Mouse (Mus musculus) forebrain, embryonic 12.5 days (tissue): ENCODE measurements around the gene Sdc1. TPM values are rescaled to one million over a fixed set of nuclear protein-coding genes. Genes with fewer than 3 reads are reported as not detected.

Experiments used
- ATAC-seq: fragments of 200-750 bp; cut with Nextera tagmentation; 2 replicates; pipeline ENCODE4 v1.8.0; 2017; ENCODE audit warnings: moderate TSS enrichment; ENCODE audit not compliant: low FRiP score
- H3K27ac ChIP-seq: fragments of 300-500 bp; sonication (generic); 2 replicates; pipeline ENCODE4 v1.5.1; 2016; ENCODE audit warnings: mild to moderate bottlenecking
- H3K27me3 ChIP-seq: fragments of 300-500 bp; sonication (generic); 2 replicates; pipeline ENCODE4 v1.6.1; 2016; ENCODE audit warnings: mild to moderate bottlenecking
- H3K36me3 ChIP-seq: fragments of 300-500 bp; sonication (generic); replicated peaks from 2 replicates; pipeline ENCODE4 v1.6.1; 2016; ENCODE audit warnings: mild to moderate bottlenecking
- H3K4me1 ChIP-seq: fragments of 300-500 bp; sonication (generic); 2 replicates; pipeline ENCODE4 v1.6.1; 2016
- H3K4me2 ChIP-seq: fragments of 300-500 bp; sonication (generic); 2 replicates; pipeline ENCODE4 v1.6.1; 2016; ENCODE audit warnings: mild to moderate bottlenecking, moderate library complexity
- H3K4me3 ChIP-seq: fragments of 300-500 bp; sonication (generic); replicated peaks from 2 replicates; pipeline ENCODE4 v1.5.1; 2016; ENCODE audit warnings: mild to moderate bottlenecking
- H3K9ac ChIP-seq: fragments of 300-500 bp; sonication (generic); 2 replicates; pipeline ENCODE4 v1.6.1; 2016; ENCODE audit warnings: mild to moderate bottlenecking
- H3K9me3 ChIP-seq: fragments of 300-500 bp; sonication (generic); 2 replicates; pipeline ENCODE4 v1.6.1; 2016
- WGBS: fragments of 180-500 bp; shearing (Covaris S2); methylation state at CpG from one replicate; pipeline ENCODE4 v1.1.7; 2016; 5-methylcytosine and 5-hydroxymethylcytosine counted together
- polyA plus RNA-seq: library from polyadenylated mRNA; unstranded; fragments of >200 nt; fragmentation: Nextera tagmentation; extraction: Ambion mirVana; gene quantifications from 2 replicates; pipeline ENCODE4 v1.2.1, GENCODE M21; 2016

Sdc1 gene
- polyA plus RNA-seq, 1 experiment from 2014 or later, result 72.7 TPM

DNA sequence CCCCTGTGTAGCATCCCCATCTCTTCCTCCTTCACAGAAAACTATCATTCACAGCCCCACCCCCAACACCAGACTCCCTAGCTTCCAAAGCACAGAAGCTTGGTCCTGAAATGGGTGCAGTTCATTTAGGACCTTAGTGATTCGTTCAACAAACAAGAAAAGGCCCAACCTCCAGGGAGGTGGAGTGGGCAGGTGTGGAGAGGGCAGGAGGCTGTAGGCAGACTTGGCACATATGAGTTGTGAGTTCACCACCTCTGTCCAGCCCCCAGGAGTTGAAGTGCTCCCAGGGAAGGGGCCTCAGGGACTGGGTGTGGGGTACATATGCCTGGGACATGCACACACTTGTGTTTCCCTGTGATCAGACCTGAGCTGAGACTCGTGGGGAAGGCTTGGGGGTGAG is 39.8 kb downstream of the Sdc1 start:
- no peaks in the 10 kb centered on the region for H3K4me1 ChIP-seq
- no peaks in the 10 kb centered on the region for H3K36me3 ChIP-seq
- no peaks in the 10 kb centered on the region for H3K27me3 ChIP-seq
- no peak overlapping the region for H3K4me2 ChIP-seq
- no peak overlapping the region for H3K27ac ChIP-seq
- no peak for ATAC-seq
- H3K9ac ChIP-seq, result no peak overlapping the region
- H3K4me3 ChIP-seq, result no peak overlapping the region
- 76% methylated on average over 2 of the region's 2 CpGs for WGBS
- no peaks in the 10 kb centered on the region for H3K9me3 ChIP-seq

GRCm38 (mm10) chr12:8811441-8811871 is 40.3 kb downstream of the Sdc1 start:
- Histone ChIP-seq H3K36me3 (no peaks in the 10 kb centered on the region), H3K4me3 (no peak overlapping the region), H3K27ac (no peak overlapping the region), H3K27me3 (no peaks in the 10 kb centered on the region), H3K9ac (no peak overlapping the region), H3K4me1 (no peaks in the 10 kb centered on the region), H3K4me2 (no peak overlapping the region), H3K9me3 (no peaks in the 10 kb centered on the region)
- no peak for ATAC-seq
- 65% methylated on average over 6 of the region's 6 CpGs for WGBS

DNA sequence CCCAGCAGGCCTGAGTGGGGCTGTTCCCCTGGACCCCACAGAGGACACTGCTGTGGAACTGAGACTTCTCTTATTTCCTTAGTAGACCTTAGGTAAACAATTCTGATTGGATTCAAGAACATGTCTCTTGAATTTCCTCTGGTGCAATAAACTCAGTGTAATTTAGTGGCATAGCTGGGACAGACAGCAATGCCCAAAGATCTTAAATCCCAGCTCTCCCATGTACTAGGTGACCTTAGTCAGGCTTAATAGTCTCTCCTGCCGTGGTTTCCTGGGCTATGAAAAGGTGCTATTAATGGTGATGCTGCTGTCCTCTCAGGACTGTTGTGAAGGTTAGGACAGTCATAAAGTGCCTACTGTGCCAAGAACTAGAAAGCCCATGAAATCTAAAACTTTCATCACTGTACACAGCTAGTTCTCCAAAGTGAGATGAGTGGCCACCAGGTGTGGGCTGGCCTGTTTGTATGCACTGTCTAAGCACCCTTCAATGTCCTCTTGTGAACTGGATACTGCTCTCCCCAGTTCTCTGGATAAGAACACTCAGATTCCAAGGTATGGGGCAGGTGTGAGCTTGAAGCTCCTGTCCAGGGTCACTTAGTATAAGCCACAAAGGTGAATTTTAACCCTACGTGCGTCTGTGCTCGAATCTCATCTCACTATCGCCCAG is 40.9 kb downstream of the Sdc1 start:
- no peak for ATAC-seq
- Histone ChIP-seq H3K36me3 (no peaks in the 10 kb centered on the region), H3K27ac (no peak overlapping the region), H3K4me3 (no peak overlapping the region), H3K9me3 (no peaks in the 10 kb centered on the region), H3K4me2 (no peak overlapping the region), H3K4me1 (no peaks in the 10 kb centered on the region), H3K9ac (no peak overlapping the region), H3K27me3 (no peaks in the 10 kb centered on the region)
- 93% methylated on average over 5 of the region's 5 CpGs for WGBS

DNA sequence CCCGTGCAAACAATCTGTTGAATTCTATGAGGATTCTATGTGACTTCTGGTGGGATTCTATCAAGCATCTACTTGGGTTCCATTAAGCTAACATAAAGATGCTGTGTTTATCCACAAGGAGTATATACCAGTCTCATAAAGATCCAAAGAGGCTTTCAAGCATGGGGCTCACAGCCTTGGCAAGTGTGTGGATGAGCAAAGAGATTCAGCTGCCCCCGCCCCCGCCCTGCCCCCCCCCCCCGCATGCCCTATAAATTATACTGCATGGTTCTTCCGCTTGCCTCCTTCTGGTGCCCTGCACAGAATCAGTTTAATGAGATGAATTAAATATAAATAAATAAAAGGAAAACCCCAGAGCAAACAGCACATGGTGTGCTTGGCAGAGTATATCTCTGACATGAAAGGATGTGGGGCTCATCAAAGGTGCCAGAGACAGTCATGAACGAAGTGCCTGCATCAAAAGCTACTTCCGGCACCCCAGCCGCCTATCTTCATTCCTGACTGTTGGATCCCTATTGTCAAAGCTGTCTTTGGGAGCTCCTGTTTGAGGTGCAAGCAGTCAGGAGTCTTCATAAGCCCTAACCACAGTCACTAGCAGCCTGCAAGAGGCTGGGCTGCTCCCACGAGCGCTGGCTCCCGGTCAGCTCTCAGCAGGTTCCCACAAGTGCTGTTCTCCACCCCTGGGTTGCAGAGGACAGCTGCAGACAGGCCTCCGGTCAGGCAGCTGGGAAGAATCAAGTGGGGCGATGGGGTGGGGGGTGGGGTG is 46.5 kb downstream of the Sdc1 start:
- 42% methylated on average over 13 of the region's 13 CpGs for WGBS

GRCm38 (mm10) chr12:8818233-8818672 is 47.1 kb downstream of the Sdc1 start:
- no peak overlapping the region for H3K4me2 ChIP-seq
- H3K36me3 ChIP-seq, result no peaks in the 10 kb centered on the region
- no peaks in the 10 kb centered on the region for H3K27me3 ChIP-seq
- 55% methylated on average over 3 of the region's 3 CpGs for WGBS
- no peaks in the 10 kb centered on the region for H3K9me3 ChIP-seq
- H3K9ac ChIP-seq, result no peak overlapping the region
- ATAC-seq, result no peak
- H3K4me1 ChIP-seq, result no peaks in the 10 kb centered on the region
- no peak overlapping the region for H3K27ac ChIP-seq
- no peak overlapping the region for H3K4me3 ChIP-seq

More for the DNA sequence above, 46.5 kb downstream of the Sdc1 start:
- Histone ChIP-seq H3K27me3 (no peaks in the 10 kb centered on the region), H3K4me2 (no peak overlapping the region), H3K27ac (no peak overlapping the region), H3K36me3 (no peaks in the 10 kb centered on the region), H3K4me3 (no peak overlapping the region), H3K9me3 (no peaks in the 10 kb centered on the region), H3K9ac (no peak overlapping the region), H3K4me1 (no peaks in the 10 kb centered on the region)
- no peak for ATAC-seq

- no peak overlapping the region for H3K4me3 ChIP-seq
- H3K4me2 ChIP-seq, result no peak overlapping the region
- no peaks in the 10 kb centered on the region for H3K9me3 ChIP-seq
- H3K9ac ChIP-seq, result no peak overlapping the region
- ATAC-seq, result no peak
- H3K27ac ChIP-seq, result no peak overlapping the region
- no peaks in the 10 kb centered on the region for H3K4me1 ChIP-seq
- no peaks in the 10 kb centered on the region for H3K36me3 ChIP-seq
- no peaks in the 10 kb centered on the region for H3K27me3 ChIP-seq
- WGBS, result 75% methylated on average over 7 of the region's 7 CpGs
Observed at GRCm38 (mm10) chr12:8824995-8825703, 54.0 kb downstream of the Sdc1 start.

DNA sequence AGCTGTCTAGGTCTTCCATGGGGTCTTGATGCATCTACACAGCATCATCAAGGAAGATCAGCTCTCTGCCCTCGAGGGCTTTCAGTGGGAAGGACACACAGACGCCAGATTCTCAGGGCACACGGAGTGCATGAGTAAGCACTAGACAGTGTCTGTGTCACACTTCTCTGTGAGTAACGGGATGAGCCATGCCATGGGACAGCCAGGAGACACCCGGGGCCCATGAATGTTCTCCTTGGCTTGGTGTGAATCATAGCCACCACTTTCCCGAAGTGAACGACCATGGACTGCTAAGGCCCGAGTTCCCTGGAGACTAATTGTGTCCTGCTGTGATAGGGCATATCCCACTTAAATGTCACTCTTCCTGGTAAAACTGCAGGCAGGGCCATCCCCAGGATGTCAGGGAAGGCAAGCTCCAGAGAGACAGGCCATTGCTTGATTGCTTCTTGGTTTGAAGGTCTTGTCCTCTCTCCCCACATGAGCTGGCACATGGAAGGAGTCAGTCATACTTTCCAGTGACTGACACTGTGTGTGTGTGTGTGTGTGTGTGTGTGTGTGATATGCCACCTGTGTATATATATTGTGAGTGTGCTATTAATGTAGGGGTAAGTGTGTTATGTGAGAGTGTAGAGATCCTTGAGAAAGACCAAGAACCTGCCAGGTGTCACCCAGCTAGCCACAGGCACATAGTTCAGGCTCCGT is 56.0 kb downstream of the Sdc1 start:
- no peak overlapping the region for H3K9ac ChIP-seq
- H3K27ac ChIP-seq, result no peak overlapping the region
- no peaks in the 10 kb centered on the region for H3K36me3 ChIP-seq
- no peaks in the 10 kb centered on the region for H3K9me3 ChIP-seq
- no peak overlapping the region for H3K4me3 ChIP-seq
- WGBS, result 88% methylated on average over 9 of the region's 9 CpGs
- H3K27me3 ChIP-seq, result no peaks in the 10 kb centered on the region
- ATAC-seq, result no peak
- no peak overlapping the region for H3K4me2 ChIP-seq
- H3K4me1 ChIP-seq, result no peaks in the 10 kb centered on the region

GRCm38 (mm10) chr12:8829032-8829660 is 58.0 kb downstream of the Sdc1 start:
- no peak overlapping the region for H3K4me2 ChIP-seq
- no peaks in the 10 kb centered on the region for H3K9me3 ChIP-seq
- H3K27me3 ChIP-seq, result no peaks in the 10 kb centered on the region
- no peaks in the 10 kb centered on the region for H3K4me1 ChIP-seq
- H3K9ac ChIP-seq, result no peak overlapping the region
- ATAC-seq, result no peak
- H3K36me3 ChIP-seq, result no peaks in the 10 kb centered on the region
- H3K4me3 ChIP-seq, result no peak overlapping the region
- 82% methylated on average over 13 of the region's 13 CpGs for WGBS
- no peak overlapping the region for H3K27ac ChIP-seq

- Histone ChIP-seq H3K9ac (no peak overlapping the region), H3K4me1 (no peaks in the 10 kb centered on the region), H3K4me3 (no peak overlapping the region), H3K27ac (no peak overlapping the region), H3K27me3 (no peaks in the 10 kb centered on the region), H3K9me3 (no peaks in the 10 kb centered on the region), H3K4me2 (no peak overlapping the region), H3K36me3 (no peaks in the 10 kb centered on the region)
- 89% methylated on average over 5 of the region's 5 CpGs for WGBS
- ATAC-seq, result no peak
Observed at GRCm38 (mm10) chr12:8829661-8830040, 58.5 kb downstream of the Sdc1 start.

DNA sequence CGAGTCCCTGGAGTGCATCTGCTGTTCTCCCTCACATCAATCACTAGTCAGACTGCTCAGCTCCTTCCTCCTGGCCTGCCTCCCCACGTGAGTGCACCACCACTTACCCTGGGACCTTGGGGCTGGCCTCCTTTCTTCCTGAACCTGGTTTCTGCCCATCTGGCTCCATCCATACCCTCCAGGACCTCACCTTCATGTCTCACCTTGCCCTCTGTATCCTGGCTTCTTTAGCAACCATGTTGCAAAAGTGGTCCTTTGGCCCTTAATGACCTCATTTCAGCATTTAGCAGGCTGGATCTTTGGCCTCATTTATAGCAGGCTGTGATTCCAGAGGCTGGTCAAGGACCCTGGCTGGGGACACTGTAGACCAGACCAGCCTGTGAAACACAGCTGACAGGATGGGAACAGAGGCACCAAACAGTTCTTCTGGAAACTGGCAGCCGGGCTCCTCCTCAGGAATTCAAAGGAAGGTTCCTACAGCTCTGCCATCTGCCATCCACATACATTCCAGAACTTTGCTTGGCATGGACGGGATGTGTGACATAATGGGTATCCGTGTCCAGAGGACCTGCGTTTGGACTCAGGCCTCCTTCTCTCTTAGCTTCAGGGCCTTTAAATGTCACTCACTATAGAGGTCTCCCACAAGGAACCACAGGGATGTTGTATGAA is 60.0 kb downstream of the Sdc1 start:
- Histone ChIP-seq H3K4me3 (no peak overlapping the region), H3K9ac (no peak overlapping the region), H3K27ac (no peak overlapping the region), H3K4me2 (no peak overlapping the region), H3K9me3 (no peaks in the 10 kb centered on the region), H3K4me1 (no peaks in the 10 kb centered on the region), H3K36me3 (no peaks in the 10 kb centered on the region), H3K27me3 (no peaks in the 10 kb centered on the region)
- no peak for ATAC-seq
- 75% methylated on average over 6 of the region's 6 CpGs for WGBS

- no peaks in the 10 kb centered on the region for H3K9me3 ChIP-seq
- 89% methylated on average over 6 of the region's 6 CpGs for WGBS
- ATAC-seq, result no peak
- no peak overlapping the region for H3K4me3 ChIP-seq
- H3K4me1 ChIP-seq, result no peaks in the 10 kb centered on the region
- no peak overlapping the region for H3K4me2 ChIP-seq
- H3K27me3 ChIP-seq, result no peaks in the 10 kb centered on the region
- H3K27ac ChIP-seq, result no peak overlapping the region
- no peaks in the 10 kb centered on the region for H3K36me3 ChIP-seq
- no peak overlapping the region for H3K9ac ChIP-seq
Observed at GRCm38 (mm10) chr12:8831710-8832109, 60.6 kb downstream of the Sdc1 start.
